Mouse (Mus musculus) megakaryocyte, embryonic 14.5 days (primary cell): Measurements from ENCODE around the gene Defb11.

Experiments used
- FLI1 ChIP-seq: IDR thresholded peaks from 2 replicates; pipeline ENCODE4 v1.6.1; 2012; ENCODE audit warnings: low read length, inconsistent platforms, mixed read lengths
- GATA1 ChIP-seq: IDR thresholded peaks from 3 replicates; pipeline ENCODE4 v1.6.1; 2012; ENCODE audit warnings: mixed read lengths, low read length, inconsistent platforms, borderline replicate concordance

DNA sequence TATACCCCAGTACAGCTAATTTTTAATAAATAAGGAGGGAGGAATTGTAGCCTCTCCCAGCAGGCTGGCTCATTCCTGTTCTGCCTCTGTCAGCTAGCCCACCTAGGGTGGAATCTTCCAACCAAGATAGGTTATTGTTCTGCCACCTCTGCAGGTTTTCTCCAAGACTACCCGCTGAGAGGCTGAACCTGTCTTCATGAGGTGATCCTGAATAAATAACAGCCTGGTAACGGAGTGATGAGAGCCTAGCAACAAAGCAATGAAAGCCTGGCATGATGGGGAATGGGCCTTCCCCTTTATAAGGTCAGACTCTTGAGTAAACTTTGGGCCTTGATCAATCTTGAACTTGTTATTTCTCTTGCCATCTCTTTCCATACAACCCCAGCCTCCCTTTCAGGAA lies 6.3 kb upstream of the Defb11 start:
- TF ChIP-seq GATA1 (no peak), FLI1 (no peak)
